Mouse (Mus musculus): ENCODE measurements around the gene Slc25a29. TPM values are rescaled to one million over a fixed set of nuclear protein-coding genes. Genes with fewer than 3 reads are reported as not detected.
A peak's percentile ranks its signal among the peaks of the same experiment; 100 is the strongest.
"Not testable (repeated sequence)": the region's sequence is repeated elsewhere in the genome, so short reads cannot be mapped to it uniquely, and the experiment has no call there.

The Slc25a29 gene
- polyA plus RNA-seq (2017; shearing (Covaris generic)): 1 to 10 TPM; 2.2 to 4.4 TPM

DNA sequence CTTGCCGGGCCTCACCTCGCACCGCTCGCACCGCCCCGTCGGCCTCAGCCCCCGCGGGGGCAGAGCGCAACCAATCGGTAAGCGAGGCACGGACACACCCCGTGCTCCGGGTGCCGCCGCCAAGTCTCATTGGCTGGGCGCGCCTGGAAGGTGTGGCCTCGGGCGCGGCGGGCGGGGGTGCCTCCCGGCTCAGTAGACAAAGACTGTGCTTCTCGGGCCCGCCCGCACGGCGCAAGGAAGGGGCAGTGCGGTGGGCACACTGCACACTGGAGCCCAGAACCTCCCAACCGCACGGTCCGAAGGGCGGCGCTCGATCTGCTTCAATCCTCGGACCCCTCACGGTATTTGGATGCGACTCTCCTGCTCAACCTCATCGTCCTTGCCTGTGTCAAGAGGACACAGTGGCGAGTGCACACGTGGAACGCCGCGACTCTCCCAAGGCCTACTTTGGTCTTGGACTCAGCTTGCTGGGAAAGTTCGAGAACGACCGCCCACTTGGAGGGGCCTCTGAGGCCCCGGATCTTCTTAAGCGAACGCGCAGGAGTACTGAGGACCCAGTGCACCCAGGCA is at the start of gene Slc25a29, which contains the start of gene Slc25a47:
TSS of gene Slc25a29 (minus strand) at position 44 of the 570 bp plus-strand sequence.
TSS of gene Slc25a47 (plus strand) at position 207 of the 570 bp plus-strand sequence.
- peak; percentile 97 for ATAC-seq

DNA sequence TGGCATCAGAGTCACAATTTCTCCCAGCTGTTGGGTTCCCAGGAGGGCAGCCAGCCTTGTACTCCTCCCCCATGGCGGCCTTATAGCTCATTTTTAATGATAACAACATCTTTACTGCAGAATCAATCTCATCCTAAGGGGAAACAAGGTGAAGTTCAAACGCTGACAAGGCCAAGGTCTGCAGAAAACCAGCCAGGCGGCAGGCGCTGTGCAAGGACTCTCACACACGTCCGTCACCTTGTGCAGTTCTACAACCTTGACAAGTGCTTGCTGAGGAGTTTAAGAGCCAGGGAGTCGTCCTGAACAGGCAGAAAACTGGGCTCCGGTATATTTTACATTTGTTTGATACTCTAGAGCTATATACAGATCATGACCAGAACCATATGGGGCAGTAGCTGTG is 47.1 kb upstream of the Slc25a29 start:
- no peak for ATAC-seq

DNA sequence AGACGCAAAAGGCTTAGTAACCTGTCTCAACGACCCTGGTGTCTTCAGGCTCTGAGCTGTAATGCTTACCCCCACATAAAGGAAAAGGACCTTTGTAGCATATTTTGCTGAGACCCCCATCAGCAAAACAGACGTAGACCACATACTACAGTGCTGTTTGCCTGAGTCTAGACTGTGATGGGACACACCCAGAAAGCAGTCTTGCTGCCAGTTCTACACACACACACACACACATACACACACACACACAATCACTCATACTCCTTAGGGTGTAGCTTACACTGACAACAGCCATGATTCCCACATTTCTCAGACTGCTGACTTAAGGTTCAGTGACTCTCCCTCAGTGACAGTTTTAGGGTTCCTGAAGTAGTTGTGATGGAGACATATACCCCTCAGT is 45.5 kb upstream of the Slc25a29 start:
- ATAC-seq: no peak

DNA sequence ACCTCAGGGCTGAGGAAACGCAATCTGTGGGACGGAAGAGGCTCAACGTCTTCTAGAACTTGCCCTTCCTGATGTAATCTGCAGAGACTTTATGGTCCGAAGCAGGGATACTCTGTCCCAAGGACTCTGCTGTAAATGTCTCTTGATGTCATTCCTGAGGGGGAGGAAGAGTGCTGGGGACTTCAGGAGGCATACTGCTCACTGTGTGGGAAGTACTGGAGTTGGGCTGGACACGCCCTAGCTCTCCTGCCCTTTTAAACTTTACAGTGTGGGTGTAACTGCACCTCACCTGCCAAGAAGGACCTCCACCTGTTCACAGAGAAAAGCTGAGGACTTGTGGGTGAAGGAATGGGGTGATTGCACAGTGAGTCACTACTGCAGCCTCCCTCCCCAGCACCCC is 44.9 kb upstream of the Slc25a29 start:
- ATAC-seq: no peak

DNA sequence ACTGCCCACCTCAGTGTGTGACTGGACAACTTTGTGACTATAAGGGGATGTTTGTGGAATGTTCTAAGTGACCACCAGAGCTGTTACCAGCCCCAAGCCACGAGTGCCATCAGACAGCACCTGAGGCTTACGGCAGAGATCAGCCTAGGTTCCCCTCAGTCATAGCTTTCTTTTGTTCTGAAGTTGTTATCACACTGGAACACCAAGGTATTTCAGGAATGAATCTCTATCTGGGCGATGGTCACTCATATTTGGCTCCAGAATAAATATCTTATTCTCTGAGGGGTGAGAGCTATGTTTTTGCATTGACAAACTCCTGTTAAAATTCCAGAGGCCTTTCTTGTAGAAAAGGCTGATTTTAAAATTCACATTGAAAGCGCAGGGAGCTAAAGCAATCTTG is 43.5 kb upstream of the Slc25a29 start:
- no peak for ATAC-seq

DNA sequence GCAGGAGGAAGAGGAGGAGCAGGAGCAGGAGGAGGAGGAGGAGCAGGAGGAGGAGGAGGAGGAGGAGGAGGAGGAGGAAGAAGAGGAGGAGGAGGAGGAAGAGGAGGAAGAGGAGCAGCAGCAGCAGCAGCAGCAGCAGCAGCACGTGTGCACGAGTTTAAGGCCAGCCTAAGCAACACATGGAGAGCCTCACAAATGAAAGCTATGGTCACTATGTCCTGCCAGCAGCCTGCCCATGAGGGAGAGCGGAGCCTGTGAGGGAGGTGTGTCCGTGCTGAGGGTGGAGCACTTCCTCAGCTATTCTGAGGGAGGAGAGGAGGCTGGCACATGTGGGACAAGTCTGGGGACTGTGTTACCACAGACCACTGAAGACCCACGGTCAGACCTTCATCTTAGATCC is 37.4 kb upstream of the Slc25a29 start:
- ATAC-seq: no peak

DNA sequence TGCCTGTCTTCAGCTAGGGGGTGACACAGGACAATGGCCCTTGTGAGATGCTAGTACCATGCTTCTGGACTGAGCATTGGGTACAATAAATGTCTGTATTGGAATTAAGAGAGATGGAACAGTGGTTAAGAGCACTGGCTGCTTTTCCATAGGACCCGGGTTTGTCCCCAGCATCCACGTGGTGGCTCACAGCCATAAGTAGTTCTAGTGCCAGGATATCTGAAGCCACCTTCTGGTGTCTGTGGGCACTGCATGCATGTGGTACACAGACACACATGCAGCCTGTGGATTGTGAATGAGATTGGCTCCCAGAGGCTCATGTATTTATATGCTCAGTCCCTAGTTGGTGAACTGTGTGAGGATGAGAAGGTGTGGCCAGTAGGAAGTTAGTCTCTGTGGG is 33.9 kb upstream of the Slc25a29 start:
- no peak for ATAC-seq

DNA sequence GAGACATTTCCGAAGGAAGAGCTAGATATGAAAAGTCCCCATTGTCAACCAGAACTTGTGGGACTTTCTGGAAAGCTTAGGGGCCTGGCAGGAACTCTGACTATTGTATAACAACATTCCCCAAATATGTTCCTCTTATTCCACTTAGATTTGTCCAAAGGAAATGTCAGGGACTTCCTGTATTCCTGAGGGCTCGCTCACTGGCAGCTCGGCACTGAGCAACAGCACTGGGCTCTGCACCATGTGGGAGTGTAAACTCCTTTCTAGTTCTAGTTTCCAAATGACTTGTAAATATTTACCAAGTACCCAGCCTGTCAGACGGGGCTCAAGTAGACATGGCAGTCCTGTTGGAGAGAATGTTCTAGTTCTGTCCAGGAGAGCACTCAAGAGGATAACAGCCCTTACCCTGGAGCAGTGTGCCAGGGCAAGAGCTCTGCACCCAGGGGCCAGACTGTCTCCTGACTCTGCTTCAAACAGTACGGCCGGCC is 29.4 kb upstream of the Slc25a29 start:
- no peak for ATAC-seq

DNA sequence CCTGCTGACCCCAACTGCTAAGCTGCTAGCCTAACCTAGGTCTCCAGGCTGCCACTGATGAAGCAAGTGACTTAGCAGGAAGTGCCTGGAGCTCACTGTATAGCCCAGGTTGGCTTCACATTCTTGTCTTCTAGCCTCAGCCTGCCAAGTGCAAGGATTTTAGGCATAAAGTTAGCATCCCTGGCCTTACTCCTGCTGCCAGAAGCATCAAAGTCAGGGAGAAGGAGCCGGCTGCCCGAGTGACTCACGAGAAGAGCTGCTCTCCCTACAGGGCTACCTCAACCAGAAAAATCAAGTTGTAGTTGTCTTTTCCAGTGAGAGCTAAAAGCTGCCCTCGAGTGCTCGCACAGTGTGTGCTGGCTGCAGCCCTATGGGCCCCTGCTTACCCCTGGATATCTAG is 22.8 kb upstream of the Slc25a29 start:
- no peak for ATAC-seq

DNA sequence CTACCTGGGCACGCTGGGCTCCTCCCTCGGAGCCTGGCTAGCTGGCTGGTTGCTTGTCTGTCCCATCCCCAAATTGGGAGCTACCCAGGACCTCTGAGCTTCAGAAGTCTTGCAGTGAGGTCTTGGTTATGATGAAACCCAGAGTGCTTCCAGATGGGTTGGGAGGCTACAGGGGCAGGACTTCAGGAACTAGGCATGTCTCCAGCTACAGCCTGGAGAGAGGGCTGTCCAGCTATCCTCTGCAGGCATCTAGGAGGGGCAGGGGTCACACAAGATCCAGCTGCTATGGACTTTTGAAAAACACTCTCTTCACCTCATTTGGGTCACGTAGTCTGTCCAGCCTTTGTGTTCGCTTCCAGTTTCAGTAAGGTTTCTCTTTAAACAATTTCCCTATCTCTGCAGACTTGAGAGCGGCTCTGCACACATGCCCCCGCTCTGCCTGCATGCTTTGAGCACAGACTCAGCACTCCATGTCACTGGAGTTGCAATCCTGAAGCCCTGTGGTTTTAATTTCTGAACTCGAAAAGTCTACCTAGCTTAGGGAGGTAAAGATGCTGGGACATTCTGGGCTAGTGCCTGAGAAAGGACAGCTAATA is 22.0 kb upstream of the Slc25a29 start:
- ATAC-seq: no peak

DNA sequence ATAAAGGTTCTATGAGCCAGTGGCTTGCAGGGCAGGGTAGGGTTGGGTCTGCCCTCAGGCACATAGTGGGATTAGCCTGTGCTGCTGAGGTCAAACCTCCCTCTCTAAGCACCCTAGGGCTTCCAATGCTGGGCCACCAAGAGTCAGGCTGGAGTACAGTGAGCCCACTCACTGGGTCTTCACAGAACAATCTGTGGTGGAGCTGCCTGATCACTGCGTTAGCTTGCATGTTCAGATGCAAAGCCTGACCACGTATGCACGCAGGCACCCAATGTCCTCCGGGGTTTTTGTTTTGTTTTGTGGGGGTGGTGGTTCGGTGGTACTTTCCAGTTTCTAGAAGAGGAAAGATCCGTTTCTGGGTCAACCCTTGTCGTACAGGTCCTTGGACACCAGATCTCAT is 21.4 kb upstream of the Slc25a29 start:
- no peak for ATAC-seq

DNA sequence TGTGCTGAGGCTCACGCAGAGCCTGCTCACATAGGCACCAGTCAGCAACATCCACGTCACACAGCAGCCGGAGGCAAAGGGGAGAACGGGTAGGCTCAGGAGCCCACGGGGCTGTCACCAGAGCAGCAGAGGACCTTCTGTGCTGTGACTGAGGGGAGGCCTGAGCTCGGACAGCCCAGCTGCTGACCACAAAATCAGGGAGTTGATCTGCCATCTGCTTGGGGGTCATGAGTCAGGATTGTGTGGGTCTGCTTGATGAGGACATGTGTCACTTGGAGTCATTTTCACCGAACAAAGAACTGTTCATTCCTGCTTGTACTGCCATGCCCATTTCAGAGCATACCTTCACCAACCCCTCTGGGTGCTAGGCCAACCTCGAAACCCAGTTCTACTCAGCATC is 20.5 kb upstream of the Slc25a29 start:
- no peak for ATAC-seq

DNA sequence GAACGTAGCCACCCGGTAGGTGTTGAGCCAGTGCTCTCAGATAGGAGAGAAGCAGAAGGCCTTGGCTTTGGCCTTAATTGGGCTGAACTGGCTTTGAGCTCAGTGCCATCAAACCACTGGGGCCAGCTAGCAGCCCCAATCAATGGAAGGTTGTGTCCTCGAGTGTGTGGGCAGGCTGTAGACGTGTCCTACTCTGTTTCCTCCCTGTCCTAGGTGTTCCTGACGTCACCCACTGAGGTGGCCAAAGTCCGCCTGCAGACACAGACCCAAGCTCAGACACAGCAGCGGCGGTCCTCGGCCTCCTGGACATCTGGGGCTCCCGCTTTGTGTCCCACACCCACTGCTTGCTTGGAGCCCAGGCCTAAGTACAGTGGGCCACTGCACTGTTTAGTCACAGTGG is 19.4 kb upstream of the Slc25a29 start:
- no peak for ATAC-seq

DNA sequence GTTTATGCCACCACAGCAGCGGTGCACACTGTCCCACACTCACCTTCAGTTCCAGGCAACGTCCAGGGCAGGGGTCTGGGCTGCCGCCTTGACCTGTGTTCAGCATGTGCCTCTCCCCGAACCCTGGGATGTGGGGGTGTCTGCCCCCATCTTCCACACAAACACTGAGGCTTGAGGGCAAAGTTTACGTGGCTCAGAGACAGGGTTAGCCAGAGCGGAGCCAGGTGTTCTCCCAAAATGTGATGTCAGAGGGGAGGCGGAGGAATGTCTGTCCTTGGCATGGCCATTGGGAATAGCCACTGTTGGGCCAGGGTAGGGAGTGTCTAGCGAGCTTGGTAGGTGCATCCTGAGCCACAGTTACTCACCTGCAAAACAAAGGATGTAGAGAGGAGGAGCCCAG is 17.1 kb upstream of the Slc25a29 start:
- no peak for ATAC-seq

DNA sequence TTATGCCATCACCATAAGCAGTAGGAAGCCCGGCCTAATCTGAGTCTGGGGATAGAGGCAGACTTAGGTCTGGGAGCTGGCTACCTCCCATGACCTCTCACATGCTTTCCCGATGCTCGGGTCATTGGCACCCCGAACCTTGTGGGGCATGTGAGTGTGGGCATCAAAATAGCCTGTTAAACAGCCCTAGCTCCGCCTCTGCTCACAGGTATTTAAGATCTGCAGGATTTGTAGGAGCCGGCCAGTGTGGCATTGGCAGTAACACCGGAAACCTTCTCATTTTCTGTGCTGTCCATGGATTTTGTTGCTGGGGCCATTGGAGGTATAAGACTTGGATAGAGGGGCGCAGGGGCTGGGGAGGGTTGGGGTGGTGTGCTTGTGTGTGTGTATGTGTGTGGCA is 15.2 kb upstream of the Slc25a29 start:
- ATAC-seq: no peak

DNA sequence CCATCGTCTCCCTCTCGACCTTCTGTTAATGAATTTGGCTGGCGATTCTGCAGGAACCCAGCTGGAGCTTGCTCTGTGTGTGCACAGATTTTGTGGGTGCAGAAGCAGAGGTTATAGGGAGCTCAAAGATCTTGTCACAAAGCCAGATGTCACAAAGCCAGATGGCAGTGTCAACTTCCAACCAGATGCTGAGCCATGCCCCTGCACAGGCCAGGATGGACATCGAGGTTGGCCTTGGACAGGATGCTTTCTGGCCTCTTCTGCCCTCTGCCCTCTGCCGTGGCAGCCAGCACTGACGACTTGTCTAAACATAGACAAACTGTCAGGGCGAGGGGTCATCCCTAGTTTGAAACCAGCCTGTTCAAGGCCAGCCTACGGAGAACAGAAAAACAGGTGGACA is 14.4 kb upstream of the Slc25a29 start:
- no peak for ATAC-seq

DNA sequence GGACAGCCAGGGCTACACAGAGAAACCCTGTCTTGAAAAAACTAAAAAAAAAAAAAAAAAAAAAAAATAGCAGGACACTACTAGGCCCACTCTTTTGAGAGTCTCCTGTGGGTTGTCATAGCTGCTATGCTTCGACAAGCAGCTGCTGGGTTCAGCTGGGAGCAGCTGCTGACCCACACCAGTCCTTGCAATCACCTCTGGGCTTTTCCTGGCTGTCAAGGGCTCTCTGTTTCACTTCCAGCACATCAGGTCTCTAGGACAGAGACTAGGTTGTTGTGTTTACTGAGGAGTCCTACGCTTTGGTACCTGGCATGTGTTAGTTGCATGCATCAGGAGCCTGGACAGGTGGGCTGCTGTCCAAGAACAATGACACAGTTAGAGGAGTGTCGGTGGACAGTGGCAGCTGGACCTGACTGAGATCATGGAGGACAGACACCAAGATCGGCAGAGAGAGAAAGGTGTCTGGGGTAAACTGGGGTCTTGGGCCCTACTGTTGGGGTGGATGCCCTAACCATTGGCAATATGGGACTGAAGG is 13.9 kb upstream of the Slc25a29 start:
- no peak for ATAC-seq

DNA sequence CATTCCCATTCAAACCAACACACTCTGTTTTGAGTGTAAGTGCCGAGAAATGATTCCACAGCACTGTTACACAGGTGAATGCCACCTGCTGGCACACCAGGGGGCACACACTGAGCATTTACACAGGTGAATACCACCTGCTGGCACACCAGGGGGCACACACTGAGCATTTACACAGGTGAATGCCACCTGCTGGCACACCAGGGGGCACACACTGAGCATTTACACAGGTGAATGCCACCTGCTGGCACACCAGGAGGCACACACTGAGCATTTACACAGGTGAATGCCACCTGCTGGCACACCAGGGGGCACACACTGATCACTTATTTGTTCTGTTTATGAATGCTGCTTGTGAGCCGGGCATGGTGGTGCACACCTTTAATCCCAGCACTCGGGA is 12.3 kb upstream of the Slc25a29 start:
- not testable (repeated sequence) for ATAC-seq

DNA sequence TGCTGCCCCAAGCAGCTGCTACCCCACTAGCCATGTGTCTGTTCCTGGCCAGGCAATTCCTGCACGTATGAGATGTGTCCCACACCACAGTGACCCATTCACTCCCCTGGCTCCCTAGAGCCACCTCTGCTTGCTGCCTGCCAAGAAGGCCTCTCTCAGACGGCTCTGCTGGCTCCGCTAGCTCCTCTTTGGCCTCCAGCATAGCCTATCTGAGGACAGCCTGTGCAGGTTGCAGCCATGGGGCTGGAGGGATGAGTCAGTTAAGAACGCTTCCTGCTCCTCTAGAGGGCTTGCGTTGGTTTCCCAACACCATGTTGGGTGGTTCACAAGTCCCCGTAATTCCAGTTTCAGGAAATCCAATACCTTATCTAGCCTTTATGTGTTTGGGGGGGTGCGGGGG is 7.0 kb upstream of the Slc25a29 start:
- no peak for ATAC-seq

DNA sequence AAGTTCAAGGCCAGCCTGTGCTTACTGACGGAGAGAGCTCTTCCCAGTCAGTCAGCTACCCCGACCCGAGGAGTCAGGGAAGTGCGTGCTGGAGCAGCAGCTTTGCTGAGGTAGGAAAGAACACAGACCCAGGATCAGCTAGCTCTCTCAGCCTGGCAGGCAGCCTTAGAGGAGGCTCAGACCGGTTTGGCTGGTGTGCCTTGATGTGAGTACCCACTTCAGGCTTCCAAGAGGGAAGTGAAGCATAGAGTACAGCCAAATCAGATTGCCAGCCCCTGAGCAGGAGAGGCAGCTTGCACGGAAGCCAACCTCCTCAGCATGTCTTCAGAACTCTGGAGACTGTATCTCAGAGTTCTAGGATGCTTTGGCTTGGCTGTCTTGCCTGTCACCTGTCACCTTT is 5.5 kb upstream of the Slc25a29 start:
- no peak for ATAC-seq

DNA sequence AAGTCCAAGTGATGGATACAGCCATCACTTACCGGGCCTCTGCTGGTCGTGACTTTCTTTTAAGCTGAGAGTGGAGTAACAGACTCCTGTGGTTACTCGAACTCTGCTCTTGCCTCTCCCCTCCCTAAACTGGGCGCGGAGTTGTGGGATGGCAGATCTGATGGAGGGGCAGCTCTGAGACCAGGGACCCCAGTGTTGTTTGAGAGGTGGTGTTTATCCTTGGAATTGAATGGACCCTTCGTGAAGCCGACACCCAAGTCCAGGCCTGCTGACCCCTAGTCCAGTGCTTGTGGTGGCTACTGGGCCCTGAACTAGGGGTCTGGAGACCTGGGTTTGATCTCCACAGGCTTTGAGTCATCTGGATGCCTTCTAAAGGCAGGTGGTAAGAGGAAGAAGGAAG is 1.0 kb upstream of the Slc25a29 start:
- no peak for ATAC-seq

DNA sequence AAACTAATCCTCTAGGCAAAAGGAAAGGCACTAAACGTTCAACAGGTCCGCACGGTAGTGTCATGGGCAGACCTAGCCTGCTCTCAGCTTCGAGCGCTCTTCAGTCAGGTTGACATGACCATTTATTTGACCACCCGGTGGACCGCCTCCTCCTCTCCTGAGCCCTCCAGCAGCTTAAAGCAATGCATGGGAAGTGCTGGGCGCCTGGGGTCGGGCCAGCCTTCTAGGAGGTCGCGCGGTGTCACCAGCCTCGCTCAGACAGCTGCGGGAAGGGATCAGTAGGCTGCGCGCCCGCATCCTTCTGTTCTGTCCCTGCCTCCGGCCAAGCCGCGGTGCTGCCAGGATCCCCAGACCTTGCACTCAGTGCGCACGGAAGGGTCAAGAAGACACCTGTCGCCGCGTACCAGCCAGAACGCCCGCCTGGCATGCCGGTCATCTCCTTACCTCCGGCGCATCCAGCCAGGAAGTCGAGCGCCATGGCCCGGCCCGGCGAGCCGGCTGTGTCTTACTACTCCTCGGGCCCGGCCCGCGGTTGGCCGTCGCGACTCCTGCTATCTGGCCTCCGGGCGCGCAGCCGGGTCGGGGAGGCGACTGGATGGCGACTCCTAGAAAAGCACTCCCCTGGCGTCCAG is 359 bp downstream of the Slc25a29 start:
- ATAC-seq: peak; percentile 58

DNA sequence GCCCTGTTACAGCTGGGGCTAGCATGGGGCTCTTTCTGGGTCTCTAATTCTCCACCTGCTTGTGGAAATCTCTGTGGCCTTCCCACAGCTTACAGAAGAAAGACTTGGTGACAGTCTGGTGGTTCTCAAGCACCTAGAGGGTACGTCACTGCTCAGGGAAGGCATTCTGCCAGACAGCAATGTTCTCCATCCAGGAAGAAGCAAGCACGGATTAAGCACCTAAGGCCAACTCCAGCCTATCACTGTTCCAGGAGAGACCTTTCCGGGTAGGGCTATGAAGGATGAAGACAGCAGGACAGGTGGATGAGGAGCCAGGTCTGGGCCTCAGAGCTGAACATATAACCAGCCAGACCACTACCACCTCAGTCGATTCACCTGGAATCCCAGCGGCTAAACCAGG is 897 bp downstream of the Slc25a29 start:
- no peak for ATAC-seq

DNA sequence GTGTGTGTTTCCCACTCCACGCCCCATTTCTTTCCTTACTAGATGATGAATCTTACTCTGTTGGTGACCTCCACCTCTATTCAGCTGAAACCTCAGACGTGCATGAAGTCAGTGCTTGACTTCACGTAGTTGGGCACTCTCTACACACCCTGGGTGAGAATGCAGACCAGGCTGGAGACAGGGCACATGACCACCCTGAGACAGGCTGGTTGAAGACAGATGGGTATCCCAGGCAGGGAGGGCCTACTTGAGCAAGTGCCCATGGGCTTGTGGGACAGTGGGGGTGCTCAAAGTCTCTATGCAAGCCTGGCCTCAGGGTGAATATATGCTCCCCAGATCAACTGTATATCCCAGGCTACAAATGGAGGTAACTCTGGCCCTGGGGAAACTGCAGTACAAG is 1.3 kb downstream of the Slc25a29 start:
- no peak for ATAC-seq
